Mouse (Mus musculus): Measurements from ENCODE around the gene Zfhx3.

GRCm38 (mm10) chr8:108183296-108183695 is 240.9 kb downstream of the Zfhx3 start:
- TF ChIP-seq CTCF (IDR thresholded peaks at IDR 0.05; ENCODE audit: control insufficient read depth, insufficient read depth, low read length) (no peak), POLR2A (IDR thresholded peaks at IDR 0.05; ENCODE audit: borderline replicate concordance, control insufficient read depth, low read depth, low read length) (no peak)
